Mouse (Mus musculus): ENCODE data around the gene Lrrfip2. TPM values are rescaled to one million over a fixed set of nuclear protein-coding genes. Genes with fewer than 3 reads are reported as not detected.

Lrrfip2 gene
- polyA plus RNA-seq, 1 experiment = 15.3 TPM

- Histone ChIP-seq H3K4me1 (ENCODE audit: control insufficient read depth, insufficient read depth, insufficient read length, low read length) (no peaks in the 10 kb centered on the region; the same call in 1 of the 2 replicates), H3K4me3 (ENCODE audit: low read depth, low read length) (no peak overlapping the region), H3K36me3 (ENCODE audit: control insufficient read depth, insufficient read depth, low read length) (peaks cover 42% of the 10 kb centered on the region), H3K27ac (ENCODE audit: insufficient read depth, low read depth, low read length) (no peak overlapping the region), H3K27me3 (ENCODE audit: control insufficient read depth, insufficient read depth, low read length) (no peaks in the 10 kb centered on the region)
- TF ChIP-seq POLR2A (IDR thresholded peaks at IDR 0.05; ENCODE audit: low read depth, low read length) (no peak), CTCF (IDR thresholded peaks at IDR 0.05; ENCODE audit: extremely low read depth, insufficient read length, insufficient replicate concordance, low read depth, low read length) (no peak)
- 88% methylated on average over 1 of the region's 1 CpGs for WGBS
Observed at GRCm38 (mm10) chr9:111198332-111198731, 80.9 kb downstream of the Lrrfip2 start.

DNA sequence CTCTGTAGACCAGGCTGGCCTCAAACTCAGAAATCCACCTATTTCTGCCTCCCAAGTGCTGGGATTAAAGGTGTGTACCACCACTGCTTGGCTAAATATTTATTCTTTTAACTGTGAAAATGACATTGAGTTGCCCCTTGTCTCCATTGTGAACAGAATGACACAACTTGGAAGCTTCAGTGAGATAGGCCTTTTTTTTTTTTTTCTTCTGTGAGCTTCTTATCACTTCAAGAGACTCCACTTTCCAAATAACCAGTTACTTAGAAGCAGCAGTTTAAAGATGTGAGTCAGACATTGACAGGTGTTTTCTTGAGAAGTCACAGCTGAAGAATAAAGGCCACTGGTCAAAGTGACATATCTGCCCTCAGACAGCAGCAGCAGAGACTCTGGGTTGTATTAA, 82.8 kb downstream of the Lrrfip2 start:
- Histone ChIP-seq H3K27me3 (ENCODE audit: control insufficient read depth, insufficient read depth, low read length) (no peaks in the 10 kb centered on the region), H3K4me3 (ENCODE audit: low read depth, low read length) (no peak overlapping the region), H3K36me3 (ENCODE audit: control insufficient read depth, insufficient read depth, low read length) (peaks cover 45% of the 10 kb centered on the region), H3K4me1 (ENCODE audit: control insufficient read depth, insufficient read depth, insufficient read length, low read length) (no peaks in the 10 kb centered on the region; the same call in 1 of the 2 replicates), H3K27ac (ENCODE audit: insufficient read depth, low read depth, low read length) (no peak overlapping the region)
- no peak for TF ChIP-seq CTCF (IDR thresholded peaks at IDR 0.05; ENCODE audit: extremely low read depth, insufficient read length, insufficient replicate concordance, low read depth, low read length)

DNA sequence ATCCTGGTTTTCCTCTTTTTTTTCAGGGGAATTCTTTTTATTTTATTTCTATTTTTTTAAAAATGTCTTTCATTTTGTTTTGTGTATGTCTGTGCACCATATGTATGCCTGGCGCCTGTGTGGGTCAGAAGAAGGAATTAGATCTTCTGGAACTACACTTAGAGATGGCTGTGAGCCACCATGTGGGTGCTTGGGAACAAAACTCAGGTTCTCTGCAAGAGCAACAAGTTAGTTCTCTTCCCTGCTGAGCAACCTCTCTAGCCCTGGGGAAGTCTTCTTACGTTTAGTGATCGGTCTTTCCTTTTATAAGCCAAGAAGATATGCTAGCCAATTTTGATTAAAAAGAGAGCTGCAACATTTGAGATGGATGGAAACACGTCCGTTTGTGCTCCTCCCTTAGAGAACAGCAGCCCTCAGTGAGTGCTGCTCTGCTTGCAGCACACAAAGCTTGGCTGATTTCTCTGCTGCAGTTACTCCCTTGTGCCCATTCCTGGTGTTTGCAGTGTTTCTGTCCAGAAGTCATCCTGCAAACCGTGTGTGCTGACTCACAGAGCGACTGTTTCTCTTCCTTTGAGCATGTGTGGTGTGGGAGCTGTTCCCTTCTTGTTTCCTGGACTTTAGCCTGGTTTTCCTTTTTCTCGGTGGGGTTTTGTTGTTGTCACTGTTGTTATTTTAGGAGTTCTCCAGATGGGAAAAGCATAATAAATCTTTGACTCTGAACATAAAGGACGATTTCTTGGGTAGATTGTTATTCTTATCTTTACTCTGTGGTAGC, 87.4 kb downstream of the Lrrfip2 start:
- Histone ChIP-seq H3K27ac (ENCODE audit: insufficient read depth, low read depth, low read length) (peak overlapping the region; percentile 24; the same call in 1 of the 2 replicates), H3K27me3 (ENCODE audit: control insufficient read depth, insufficient read depth, low read length) (no peaks in the 10 kb centered on the region), H3K4me3 (ENCODE audit: low read depth, low read length) (no peak overlapping the region), H3K4me1 (ENCODE audit: control insufficient read depth, insufficient read depth, insufficient read length, low read length) (no peaks in the 10 kb centered on the region; the same call in 1 of the 2 replicates), H3K36me3 (ENCODE audit: control insufficient read depth, insufficient read depth, low read length) (peaks cover 51% of the 10 kb centered on the region)
- 65% methylated on average over 9 of the region's 9 CpGs for WGBS
- TF ChIP-seq CTCF (IDR thresholded peaks at IDR 0.05; ENCODE audit: extremely low read depth, insufficient read length, insufficient replicate concordance, low read depth, low read length) (no peak), POLR2A (IDR thresholded peaks at IDR 0.05; ENCODE audit: low read depth, low read length) (no peak)

DNA sequence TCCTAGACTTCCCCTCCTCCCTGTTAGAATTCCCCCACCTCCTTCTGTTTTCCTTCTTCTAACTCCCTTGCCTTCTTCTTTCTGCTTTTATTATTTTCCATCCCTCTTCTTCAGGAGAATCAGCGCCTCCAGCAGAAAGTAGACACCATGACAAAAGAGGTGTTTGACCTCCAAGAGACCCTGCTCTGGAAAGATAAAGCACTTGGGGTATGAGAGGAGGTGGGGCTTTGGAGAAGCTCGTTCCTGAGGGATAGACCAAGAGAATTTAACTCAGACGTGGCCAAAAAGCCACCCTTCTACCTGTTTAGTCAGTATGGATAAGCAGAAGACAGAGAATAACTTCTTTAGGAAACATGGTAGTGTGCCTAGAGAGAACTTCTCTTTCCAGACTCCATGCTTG, 90.3 kb downstream of the Lrrfip2 start:
- H3K4me3 ChIP-seq (ENCODE audit: low read depth, low read length) = no peak overlapping the region
- peaks cover 31% of the 10 kb centered on the region for H3K36me3 ChIP-seq (ENCODE audit: control insufficient read depth, insufficient read depth, low read length)
- H3K27ac ChIP-seq (ENCODE audit: insufficient read depth, low read depth, low read length) = no peak overlapping the region
- 82% methylated on average over 3 of the region's 3 CpGs for WGBS
- TF ChIP-seq CTCF (IDR thresholded peaks at IDR 0.05; ENCODE audit: extremely low read depth, insufficient read length, insufficient replicate concordance, low read depth, low read length) (no peak), POLR2A (IDR thresholded peaks at IDR 0.05; ENCODE audit: low read depth, low read length) (no peak)
- no peaks in the 10 kb centered on the region for H3K27me3 ChIP-seq (ENCODE audit: control insufficient read depth, insufficient read depth, low read length)
- H3K4me1 ChIP-seq (ENCODE audit: control insufficient read depth, insufficient read depth, insufficient read length, low read length) = peaks cover 8% of the 10 kb centered on the region; the same call in 1 of the 2 replicates

DNA sequence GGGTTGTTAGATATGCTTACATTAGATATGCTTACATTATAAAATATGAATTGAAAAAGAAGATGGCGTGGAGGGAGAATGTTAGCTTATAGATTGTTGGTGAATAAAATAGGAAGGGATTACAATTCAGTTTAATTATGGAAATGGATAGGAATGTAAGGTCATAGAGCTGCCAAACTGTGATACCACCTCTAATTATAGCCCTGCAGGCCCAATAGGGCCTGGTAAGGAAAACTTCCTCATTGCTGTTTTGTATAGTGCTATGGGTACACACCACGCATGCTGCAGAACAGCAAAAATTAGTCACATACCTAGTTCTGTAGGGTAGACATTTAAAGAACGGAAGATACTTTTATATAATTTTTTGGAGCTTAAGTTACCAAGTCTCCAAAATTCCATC, 90.8 kb downstream of the Lrrfip2 start:
- no peaks in the 10 kb centered on the region for H3K27me3 ChIP-seq (ENCODE audit: control insufficient read depth, insufficient read depth, low read length)
- peaks cover 30% of the 10 kb centered on the region for H3K36me3 ChIP-seq (ENCODE audit: control insufficient read depth, insufficient read depth, low read length)
- no peak for TF ChIP-seq CTCF (IDR thresholded peaks at IDR 0.05; ENCODE audit: extremely low read depth, insufficient read length, insufficient replicate concordance, low read depth, low read length)
- no peak for TF ChIP-seq POLR2A (IDR thresholded peaks at IDR 0.05; ENCODE audit: low read depth, low read length)
- H3K4me3 ChIP-seq (ENCODE audit: low read depth, low read length) = no peak overlapping the region
- H3K27ac ChIP-seq (ENCODE audit: insufficient read depth, low read depth, low read length) = no peak overlapping the region
- 98% methylated on average over 3 of the region's 3 CpGs for WGBS
- H3K4me1 ChIP-seq (ENCODE audit: control insufficient read depth, insufficient read depth, insufficient read length, low read length) = peaks cover 8% of the 10 kb centered on the region; the same call in 1 of the 2 replicates

DNA sequence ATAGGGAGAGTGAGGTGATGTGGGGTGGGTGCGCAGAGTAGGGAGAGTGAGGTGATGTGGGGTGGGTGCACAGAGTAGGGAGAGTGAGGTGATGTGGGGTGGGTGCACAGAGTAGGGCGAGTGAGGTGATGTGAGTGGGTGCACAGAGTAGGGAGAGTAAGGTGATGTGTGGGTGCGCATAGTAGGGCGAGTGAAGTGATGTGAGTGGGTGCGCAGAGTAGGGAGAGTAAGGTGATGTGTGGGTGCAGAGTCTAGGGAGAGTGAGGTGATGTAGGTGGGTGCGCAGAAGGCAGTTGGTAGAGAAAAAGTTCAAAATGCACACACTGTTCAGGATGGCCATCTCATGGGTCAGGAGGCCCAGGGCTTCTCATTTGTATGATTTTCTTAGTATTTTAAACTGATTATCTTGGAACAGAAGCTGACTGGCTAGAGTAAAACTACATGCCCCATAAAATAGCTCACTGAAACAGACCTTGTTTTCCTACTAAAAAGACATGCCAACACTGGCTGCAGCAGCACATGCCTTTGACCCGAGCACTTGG, 91.8 kb downstream of the Lrrfip2 start:
- H3K36me3 ChIP-seq (ENCODE audit: control insufficient read depth, insufficient read depth, low read length) = peaks cover 35% of the 10 kb centered on the region
- H3K27me3 ChIP-seq (ENCODE audit: control insufficient read depth, insufficient read depth, low read length) = no peaks in the 10 kb centered on the region
- WGBS = 94% methylated on average over 7 of the region's 7 CpGs
- H3K4me3 ChIP-seq (ENCODE audit: low read depth, low read length) = no peak overlapping the region
- H3K27ac ChIP-seq (ENCODE audit: insufficient read depth, low read depth, low read length) = no peak overlapping the region
- H3K4me1 ChIP-seq (ENCODE audit: control insufficient read depth, insufficient read depth, insufficient read length, low read length) = peaks cover 8% of the 10 kb centered on the region; the same call in 1 of the 2 replicates
- TF ChIP-seq POLR2A (IDR thresholded peaks at IDR 0.05; ENCODE audit: low read depth, low read length) (no peak), CTCF (IDR thresholded peaks at IDR 0.05; ENCODE audit: extremely low read depth, insufficient read length, insufficient replicate concordance, low read depth, low read length) (no peak)

DNA sequence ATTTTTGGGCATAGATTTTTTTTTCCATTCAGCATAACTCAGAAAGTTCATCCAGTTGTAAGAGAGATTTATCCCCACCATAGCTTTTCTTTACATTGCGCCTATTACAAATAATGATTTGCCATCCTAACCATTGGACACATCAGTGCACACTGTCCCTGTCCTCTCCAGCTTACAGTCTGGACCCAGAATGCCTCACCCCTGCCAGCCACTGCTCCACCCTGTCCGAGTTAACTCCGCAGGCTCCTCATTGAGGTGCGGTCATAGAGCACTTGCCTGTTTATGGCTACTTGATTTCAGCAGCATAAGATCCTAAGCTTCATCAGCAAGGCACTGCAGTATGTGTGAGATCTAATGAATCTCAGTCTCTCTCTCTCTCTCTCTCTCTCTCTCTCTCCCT, 93.0 kb downstream of the Lrrfip2 start:
- Histone ChIP-seq H3K27me3 (ENCODE audit: control insufficient read depth, insufficient read depth, low read length) (no peaks in the 10 kb centered on the region), H3K27ac (ENCODE audit: insufficient read depth, low read depth, low read length) (no peak overlapping the region), H3K36me3 (ENCODE audit: control insufficient read depth, insufficient read depth, low read length) (peaks cover 37% of the 10 kb centered on the region), H3K4me3 (ENCODE audit: low read depth, low read length) (no peak overlapping the region), H3K4me1 (ENCODE audit: control insufficient read depth, insufficient read depth, insufficient read length, low read length) (peaks cover 8% of the 10 kb centered on the region; the same call in 1 of the 2 replicates)
- TF ChIP-seq CTCF (IDR thresholded peaks at IDR 0.05; ENCODE audit: extremely low read depth, insufficient read length, insufficient replicate concordance, low read depth, low read length) (no peak), POLR2A (IDR thresholded peaks at IDR 0.05; ENCODE audit: low read depth, low read length) (no peak)
- 64% methylated on average over 4 of the region's 4 CpGs for WGBS
